Mouse (Mus musculus): Measurements from ENCODE around the gene Zbed4.
A peak's percentile ranks its signal among the peaks of the same experiment; 100 is the strongest.
"Not testable (repeated sequence)": the region's sequence is repeated elsewhere in the genome, so short reads cannot be mapped to it uniquely, and the experiment has no call there.

The Zbed4 gene

DNA sequence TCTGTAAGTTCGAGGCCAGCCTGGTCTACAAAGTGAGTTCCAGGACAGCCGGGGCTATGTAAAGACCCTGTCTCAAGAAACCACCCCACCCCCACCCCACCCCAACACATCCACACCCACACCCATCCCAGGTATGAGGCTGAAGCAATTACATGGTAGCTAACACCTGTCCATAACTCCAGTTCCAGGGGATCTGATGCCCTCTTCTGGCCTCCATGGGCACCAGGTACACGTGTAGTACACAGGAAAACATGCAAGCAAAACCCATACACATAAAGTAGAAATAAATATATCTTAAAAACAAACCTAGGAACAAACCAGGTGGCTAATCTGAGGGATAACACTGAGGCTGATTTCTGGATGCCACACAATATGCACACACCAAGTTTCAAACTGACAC, 61.8 kb downstream of the Zbed4 start:
- DNase-seq (ENCODE audit: low read depth): no peak

DNA sequence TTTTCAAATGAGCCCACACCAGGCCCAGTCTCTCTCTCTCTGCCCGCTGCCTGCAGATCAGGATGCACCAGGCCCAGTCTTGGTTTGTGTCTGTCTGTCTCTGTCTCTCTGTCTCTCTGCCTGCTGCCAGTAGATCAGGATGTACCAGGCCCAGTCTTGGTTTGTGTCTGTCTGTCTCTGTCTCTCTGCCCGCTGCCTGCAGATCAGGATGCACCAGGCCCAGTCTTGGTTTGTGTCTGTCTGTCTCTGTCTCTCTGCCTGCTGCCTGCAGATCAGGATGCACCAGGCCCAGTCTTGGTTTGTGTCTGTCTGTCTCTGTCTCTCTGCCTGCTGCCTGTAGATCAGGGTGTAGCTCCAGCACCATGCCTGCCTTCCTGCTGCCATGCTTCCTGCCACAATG, 62.4 kb downstream of the Zbed4 start:
- not testable (repeated sequence) for DNase-seq (ENCODE audit: low read depth)

DNA sequence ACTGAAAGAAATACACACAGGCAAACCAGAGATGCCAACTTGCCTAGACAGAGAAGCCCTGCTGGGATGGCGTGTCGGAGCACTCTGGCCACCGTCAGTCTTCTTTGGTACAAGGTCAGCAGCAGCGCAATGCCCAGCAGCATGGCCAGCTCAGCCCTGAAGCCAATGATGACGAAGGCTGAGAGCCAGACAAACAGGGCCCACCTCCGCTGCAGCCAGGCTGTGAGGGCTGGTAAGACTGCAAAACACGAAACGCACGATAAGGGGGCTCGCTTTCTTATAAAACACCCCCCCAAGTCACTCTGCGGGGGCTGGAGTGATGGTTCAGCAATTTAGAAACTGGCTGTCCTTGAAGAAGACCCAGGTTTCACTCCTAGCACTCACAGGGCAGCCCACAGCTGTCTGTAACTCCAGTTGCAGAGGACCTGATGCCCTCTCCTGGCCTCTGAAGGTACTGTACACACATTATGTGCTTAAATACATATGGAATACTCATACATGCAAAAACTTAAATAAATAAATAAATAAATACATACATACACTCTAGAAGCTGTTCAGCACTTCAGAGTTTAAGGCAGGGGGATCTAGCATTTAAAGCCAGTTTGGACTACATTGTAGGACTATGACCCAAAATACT, 63.1 kb downstream of the Zbed4 start:
- no peak for DNase-seq (ENCODE audit: low read depth)

DNA sequence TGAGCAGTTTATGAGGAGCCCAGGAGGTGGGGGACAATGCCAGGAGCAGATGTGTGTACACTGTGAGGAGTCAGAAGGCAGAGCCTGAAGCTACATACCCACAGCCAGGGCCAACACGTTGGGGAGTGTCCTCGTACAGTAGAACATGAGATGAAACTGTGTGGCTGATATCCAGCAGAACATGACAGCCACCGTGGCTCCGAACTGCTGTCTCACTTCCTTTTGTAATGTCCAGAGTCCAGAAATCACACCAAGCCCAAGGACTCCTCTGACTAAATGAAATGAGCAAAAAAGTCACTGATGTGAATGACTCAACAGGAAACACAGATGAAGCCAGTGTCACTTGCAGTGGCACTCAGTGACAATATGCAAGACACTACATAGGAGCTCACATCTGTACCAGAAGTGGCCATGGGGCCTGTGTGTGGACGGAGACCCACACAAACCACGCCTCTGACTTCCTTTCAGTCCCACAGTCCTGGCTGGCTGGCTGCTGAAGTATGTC, 63.8 kb downstream of the Zbed4 start:
- DNase-seq (ENCODE audit: low read depth): no peak

DNA sequence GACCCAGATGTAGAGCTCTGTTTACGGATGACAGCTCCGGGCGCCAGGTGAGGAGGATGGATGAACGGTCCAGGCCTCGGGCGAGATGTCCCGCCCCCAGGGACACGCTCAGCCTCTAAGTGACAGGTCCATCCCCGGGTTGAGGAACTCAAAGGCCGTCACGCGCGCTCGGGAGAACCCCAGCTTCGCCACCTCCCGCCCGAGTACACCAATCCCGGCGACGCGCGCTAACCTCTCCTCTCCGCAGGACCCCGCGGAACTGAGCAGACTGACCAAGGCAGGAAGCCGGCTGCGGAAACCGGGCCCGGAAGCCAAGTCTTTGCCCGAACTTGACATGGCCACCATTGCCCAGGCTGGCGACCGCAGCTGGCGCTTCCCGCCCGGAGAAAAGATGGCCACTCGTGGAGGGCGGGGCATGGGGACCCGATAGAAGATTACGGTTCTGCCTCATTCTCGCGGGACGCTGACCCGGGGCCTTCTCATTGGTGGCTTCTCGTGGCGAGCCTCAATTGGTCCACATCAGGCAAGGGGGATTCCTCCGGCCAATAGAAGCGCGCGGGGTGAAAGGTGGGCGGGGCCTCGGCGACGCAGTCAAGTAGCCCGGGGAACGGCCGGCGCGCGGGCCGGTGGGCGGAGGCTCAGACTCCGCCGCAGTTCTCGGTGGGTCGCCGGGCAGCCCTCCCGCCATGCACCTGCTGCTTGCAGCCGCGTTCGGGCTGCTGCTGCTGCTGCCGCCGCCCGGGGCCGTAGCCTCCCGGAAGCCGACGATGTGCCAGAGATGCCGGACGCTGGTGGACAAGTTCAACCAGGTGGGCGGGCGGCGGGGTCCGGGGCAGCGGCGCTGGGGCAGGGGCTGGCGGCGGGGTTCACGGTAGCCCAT, 67.8 kb downstream of the Zbed4 start, which contains the start of the genes Alg12 and Creld2:
TSS of gene Alg12 (minus strand) at position 293 of the 880 bp plus-strand sequence.
TSS of gene Creld2 (plus strand) at position 621 of the 880 bp plus-strand sequence.
- DNase-seq (ENCODE audit: low read depth): peak; percentile 98

DNA sequence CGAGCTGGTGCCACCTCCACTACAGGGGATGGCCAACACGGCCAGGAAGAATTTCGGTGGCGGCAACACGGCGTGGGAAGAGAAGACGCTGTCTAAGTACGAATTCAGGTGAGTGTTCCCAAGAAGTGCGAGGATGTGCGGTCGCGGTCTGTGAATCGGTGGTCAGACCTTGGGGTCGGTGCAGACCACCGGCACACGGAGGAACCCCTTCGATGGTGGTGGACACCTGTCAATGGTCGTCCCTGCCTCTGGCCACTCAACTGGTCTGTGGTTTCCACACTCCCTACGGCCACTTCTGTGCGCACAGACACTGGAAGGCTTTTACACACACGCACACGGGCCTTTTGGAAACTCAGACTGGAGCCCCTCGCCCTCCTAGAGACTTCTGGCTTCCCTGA, 68.4 kb downstream of the Zbed4 start:
- no peak for DNase-seq (ENCODE audit: low read depth)

DNA sequence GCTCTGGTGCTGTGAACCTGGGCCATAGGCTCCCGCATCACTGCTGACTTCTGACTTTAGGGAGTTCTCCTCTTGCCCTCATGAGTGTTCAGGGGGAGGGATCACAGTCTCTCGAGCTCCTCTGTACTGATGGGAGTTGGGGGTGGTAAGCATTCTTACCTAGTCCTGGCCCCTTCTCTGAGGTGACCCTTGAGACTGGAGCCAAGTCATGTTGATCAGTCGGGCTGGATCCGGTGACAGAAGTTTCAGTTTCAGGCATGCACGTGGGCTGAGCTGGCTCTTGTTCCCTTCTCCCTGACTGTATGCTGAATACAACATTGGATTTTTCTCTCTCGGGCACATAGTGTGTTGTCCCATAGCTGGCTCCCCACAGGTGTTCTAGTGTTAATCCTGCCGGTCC, 69.9 kb downstream of the Zbed4 start:
- DNase-seq (ENCODE audit: low read depth): no peak

DNA sequence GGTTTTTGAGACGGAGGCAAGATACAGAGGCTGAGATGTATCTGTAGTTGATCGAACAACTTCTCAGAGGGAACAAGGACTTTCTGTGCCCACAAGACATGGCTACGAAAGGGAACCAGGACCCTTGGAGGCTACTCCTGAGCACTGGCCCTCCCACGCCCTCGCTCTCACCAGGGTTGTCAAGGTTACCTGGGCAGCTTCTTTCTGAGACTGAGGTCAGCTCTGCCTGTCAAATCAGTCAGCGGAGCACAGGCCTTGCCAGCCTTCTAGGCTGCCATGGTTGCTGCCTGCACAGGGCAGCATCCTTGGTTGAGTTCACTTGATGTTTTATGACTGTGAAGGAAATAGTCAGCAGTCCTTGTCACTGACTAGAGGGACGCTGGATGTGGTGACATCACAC, 71.1 kb downstream of the Zbed4 start:
- no peak for DNase-seq (ENCODE audit: low read depth)

DNA sequence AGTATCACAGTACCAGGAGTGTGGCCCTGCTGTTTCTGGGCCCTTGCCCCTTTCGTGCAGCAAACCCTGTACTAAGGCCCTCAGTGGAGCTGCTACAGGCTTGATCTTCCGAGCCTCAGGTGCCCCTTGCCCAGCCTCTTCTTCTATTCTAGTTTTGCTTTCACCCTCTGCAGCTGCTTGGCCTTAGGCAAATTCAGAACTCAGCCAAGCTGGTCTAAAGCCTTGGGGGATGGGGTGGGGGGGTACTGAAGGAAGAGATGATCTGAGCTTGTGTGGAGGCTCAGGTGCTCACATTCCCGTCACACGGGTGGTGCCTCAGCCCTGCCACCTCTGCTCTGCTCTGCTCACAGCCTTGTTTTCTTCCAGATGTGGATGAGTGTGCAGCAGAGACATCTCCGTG, 71.9 kb downstream of the Zbed4 start:
- no peak for DNase-seq (ENCODE audit: low read depth)

DNA sequence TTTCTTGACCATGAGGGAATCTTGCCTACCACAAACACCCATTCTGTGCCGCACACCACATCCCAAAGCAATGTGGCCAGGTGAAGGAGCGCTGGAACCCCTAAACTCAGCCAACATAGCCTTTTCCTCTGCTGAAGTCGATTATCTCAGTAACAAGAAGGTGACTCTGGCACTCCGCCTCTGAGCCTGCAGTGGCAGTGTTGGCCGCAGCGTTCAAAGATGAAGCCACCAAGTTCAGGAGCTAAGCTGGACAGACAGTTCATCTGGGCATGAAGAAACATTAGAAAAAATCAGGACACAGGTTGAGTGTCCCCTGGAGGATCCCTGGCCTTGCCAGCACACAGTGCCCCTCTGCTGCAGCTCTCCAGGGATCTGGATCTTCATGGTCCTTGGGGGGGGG, 76.0 kb downstream of the Zbed4 start:
- DNase-seq (ENCODE audit: low read depth): no peak

DNA sequence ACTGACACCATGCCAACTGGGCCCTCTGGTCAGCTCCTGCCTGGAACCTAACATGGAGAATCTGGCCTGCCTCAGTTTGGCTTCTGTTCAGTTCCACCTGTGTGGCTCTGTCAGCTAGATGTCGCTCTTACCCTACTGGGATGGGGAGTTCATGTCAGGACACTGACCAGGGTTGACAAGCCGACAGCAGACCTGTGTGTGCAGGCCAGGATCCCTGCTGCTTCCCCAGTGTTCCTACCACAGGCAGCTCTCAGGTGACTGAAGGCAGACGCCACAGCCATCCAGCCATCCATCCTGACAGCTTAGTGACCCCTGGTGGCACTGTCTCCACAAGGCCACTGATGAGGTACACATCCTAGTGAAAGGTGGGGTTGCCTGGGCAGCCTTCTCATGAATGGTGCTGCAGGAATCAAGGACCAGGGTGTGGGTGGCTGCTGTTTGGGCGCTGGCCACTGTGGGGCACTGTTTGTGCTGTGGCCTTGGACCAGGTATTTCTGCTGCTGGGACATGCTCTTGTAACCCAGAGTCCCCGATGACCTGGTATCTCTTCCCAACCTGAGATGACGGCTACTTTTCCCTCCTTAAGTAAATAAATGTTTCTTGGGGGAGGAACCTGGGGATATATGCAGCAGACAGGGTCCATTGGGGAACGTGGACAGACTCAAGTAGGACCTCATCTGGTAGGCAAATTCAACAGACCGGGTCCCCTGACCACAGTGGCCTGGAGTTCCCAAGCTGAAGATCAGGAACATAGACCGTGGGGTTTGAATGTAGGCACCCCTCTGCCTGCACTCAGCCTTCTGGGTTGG, 76.7 kb downstream of the Zbed4 start:
- DNase-seq (ENCODE audit: low read depth): peak; percentile 35

DNA sequence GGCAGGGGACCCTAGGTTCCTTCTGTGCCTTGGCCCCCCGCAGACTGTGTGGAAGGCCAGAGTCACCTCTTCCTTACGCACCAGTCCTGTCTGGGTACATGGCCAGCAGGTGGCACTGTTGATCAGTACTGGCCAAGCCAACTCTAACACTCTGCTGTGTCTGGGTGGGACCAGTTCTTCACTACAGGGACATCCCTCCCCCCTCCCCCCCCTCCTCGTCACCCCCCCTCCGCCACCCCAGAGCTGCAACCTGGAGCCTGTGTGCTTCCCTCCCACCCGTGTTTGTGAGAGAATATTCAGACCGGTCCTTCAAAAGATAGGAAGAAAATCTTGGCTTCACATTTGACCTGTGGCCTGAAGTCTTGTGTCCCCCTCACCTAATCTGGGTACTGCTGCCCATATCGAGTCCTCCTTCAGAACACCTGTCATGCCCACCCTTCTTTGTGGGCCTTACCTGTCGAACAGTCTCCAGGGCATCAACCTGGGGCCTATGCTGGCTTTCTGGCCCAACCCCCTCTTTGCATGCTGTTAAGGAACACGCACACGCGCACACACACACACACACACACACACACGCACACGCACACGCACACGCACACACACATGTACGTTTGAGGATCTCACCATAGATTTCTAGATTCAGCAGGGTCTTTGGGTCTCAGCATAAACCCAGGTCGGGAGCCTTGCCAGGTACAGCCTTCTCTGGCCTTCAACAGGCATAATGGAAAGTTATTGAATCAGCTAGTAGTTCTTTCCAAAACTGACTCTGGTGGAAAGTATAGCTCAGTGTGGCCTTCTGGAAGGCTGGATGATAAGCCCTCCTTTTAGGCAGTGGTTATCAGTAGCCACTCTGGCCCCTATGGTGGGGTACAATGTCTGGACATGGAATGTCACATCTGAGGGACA, 77.6 kb downstream of the Zbed4 start:
- DNase-seq (ENCODE audit: low read depth): peak; percentile 78

DNA sequence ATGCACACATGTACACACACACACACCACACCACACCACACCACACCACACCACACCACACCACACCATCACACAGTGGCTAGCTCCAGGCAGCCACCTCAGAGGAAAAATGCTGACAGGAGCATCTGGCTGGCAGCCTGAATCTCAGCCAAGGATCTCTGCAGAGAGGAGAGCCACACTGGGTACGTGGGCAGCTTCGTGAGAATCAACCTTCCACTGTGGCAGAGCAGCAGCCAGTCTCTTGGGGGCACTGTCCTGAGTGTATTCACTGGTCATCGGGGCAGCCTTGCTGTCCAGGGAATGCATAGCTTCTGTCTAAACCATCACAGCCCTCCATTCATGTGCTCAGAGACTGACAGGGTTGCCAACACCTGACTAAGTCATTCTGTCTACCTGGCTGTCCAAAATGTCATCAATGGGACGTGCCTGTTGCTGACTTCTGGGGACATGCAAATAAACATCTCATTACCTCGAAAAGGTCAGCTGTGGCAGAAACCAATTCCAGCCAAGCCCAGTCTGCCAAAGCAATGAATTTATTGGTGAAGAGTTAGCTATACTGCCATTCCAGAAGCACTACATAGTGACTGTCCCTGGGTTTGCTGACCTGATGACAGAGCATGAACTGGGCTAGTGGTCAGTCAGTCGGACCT, 78.5 kb downstream of the Zbed4 start:
- no peak for DNase-seq (ENCODE audit: low read depth)

DNA sequence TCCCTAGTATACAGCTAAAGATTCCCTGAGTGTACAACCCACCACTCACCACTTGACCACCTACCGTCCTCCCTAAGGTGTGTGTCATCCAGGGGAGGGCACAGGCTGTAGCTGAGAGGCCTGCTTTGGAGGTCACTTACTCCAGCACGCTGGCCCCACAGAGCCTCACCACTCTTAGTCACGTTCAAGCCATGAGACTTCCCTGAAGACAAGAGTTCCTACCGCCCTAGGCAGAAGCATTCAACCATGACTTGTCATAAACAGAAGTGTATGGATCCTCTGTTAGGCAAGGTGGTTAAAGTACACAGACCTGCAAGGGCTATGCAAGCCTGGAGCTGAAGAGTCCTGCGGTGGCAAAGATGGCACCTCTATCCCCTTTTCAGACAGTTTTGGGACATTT, 79.2 kb downstream of the Zbed4 start:
- DNase-seq (ENCODE audit: low read depth): no peak

DNA sequence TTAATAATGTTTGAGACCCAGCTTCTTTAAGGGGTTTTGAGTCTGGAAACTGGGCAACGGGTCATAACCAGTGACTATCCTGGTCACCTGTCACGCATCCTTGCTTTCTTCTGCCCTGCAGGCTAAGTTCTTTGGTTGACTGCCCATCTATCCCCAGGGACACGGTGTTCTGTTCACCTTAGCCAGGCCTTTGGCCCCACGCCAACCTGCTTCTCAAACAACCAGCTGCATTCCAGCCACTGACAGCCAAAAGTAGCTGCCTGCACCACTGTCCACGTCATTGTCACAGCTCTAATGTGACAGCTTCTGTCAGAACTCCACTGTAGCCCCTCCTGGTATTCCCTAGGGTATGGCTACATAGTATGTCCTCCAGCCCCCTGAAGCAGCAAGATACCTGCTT, 80.0 kb downstream of the Zbed4 start:
- no peak for DNase-seq (ENCODE audit: low read depth)

DNA sequence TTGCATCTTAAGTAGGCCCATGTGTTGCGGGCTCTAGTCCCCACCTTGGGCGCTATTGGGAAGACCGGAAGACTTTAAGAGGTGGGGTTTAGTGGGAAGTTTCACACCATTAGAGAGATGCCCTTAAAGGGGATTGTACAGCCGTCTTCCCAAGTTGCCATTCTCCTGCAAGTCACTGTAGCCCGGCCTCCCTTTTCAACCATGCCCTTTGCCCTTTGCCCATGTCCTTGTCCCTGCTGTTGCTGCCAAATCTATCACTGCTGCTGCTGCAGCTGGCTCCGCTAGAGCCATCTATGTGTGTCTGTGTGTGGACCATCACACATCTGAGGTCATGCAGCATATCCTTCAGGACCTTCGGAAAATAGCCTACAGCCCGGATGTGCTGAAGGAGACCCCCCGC, 81.1 kb downstream of the Zbed4 start:
- no peak for DNase-seq (ENCODE audit: low read depth)

Data from c-Kit-positive CD71-positive TER-119-negative erythroid progenitor cells, embryonic 14.5 days (primary cell).